Mouse (Mus musculus) CH12.LX (cell line): ENCODE measurements around the gene Sbno1. TPM values are rescaled to one million over a fixed set of nuclear protein-coding genes. Genes with fewer than 3 reads are reported as not detected.
"Not testable (repeated sequence)": the region's sequence is repeated elsewhere in the genome, so short reads cannot be mapped to it uniquely, and the experiment has no call there.

ENCODE experiments used
- DNase-seq: peaks from one replicate; pipeline ENCODE4 v3.0.0-alpha.2; 2013; ENCODE audit errors: extremely low read depth
- H3K27ac ChIP-seq: 2 replicates; pipeline ENCODE4 v1.5.1; 2012; ENCODE audit warnings: low read depth, mild to moderate bottlenecking, control low read depth, moderate library complexity; ENCODE audit not compliant: insufficient read depth
- H3K27me3 ChIP-seq: replicated peaks from 2 replicates; pipeline ENCODE3; 2012; ENCODE audit warnings: inconsistent platforms
- H3K36me3 ChIP-seq, 2 experiments: replicated peaks in 1 of 2; 2 replicates each; pipeline versions ENCODE3 to v1.6.1; 2012; ENCODE audit warnings: inconsistent platforms in 1 of 2, low read length in 1 of 2, mild to moderate bottlenecking in 1 of 2, mixed read lengths in 1 of 2, moderate library complexity in 1 of 2; ENCODE audit not compliant: control insufficient read depth in 1 of 2, insufficient read depth in 1 of 2
- H3K4me1 ChIP-seq, 2 experiments: 2 replicates each; pipeline ENCODE4 v1.6.1; 2012; ENCODE audit warnings: inconsistent platforms in 1 of 2, moderate library complexity in 1 of 2; ENCODE audit not compliant: insufficient read depth in 2 of 2, control insufficient read depth in 1 of 2
- H3K4me2 ChIP-seq: 2 replicates; pipeline ENCODE4 v1.6.1; 2012; ENCODE audit warnings: low read depth, mild to moderate bottlenecking, control low read depth; ENCODE audit not compliant: poor library complexity, insufficient read depth, severe bottlenecking
- H3K4me3 ChIP-seq, 3 experiments: fragments of 150-350 bp in 1 of 3; sonication (generic) in 1 of 3; replicated peaks in 1 of 3; 2 replicates each; pipeline versions ENCODE3 to v1.5.1; 2011 to 2012; ENCODE audit warnings: low read depth in 2 of 3, low read length in 2 of 3, mild to moderate bottlenecking in 2 of 3, moderate library complexity in 2 of 3, control low read depth in 1 of 3, improper control_type of control experiment in 1 of 3, inconsistent platforms in 1 of 3, mixed read lengths in 1 of 3; ENCODE audit not compliant: poor library complexity in 1 of 3
- H3K79me2 ChIP-seq: replicated peaks from 2 replicates; pipeline ENCODE4 v1.6.1; 2012; ENCODE audit warnings: mild to moderate bottlenecking, moderate library complexity; ENCODE audit not compliant: control insufficient read depth, poor library complexity, insufficient read depth, severe bottlenecking; ENCODE audit errors: extremely low read depth
- H3K9ac ChIP-seq: 2 replicates; pipeline ENCODE4 v1.6.1; 2012; ENCODE audit warnings: low read depth, mild to moderate bottlenecking, control low read depth, moderate library complexity; ENCODE audit not compliant: insufficient read depth
- H3K9me3 ChIP-seq: replicated peaks from 2 replicates; pipeline ENCODE3; 2012; ENCODE audit warnings: low read length, inconsistent platforms, mixed read lengths
- CHD1 ChIP-seq: IDR thresholded peaks from 2 replicates; pipeline ENCODE4 v1.6.1; 2012; ENCODE audit warnings: low read depth, low read length, improper control_type of control experiment, inconsistent platforms
- CHD2 ChIP-seq: IDR thresholded peaks from 2 replicates; pipeline ENCODE4 v1.6.1; 2011; ENCODE audit warnings: low read length, improper control_type of control experiment
- HCFC1 ChIP-seq: IDR thresholded peaks from 2 replicates; pipeline ENCODE4 v1.6.1; 2012; ENCODE audit warnings: low read depth, mild to moderate bottlenecking, inconsistent platforms, low read length, improper control_type of control experiment
- IRF4 ChIP-seq: IDR thresholded peaks from 2 replicates; pipeline ENCODE4 v1.6.1; 2014; ENCODE audit warnings: low read depth, mild to moderate bottlenecking, inconsistent platforms, low read length, improper control_type of control experiment
- JUND ChIP-seq: conservative IDR thresholded peaks from 2 replicates; pipeline ENCODE4 v1.6.1; 2011; ENCODE audit warnings: low read depth, low read length, improper control_type of control experiment
- MAFK ChIP-seq: IDR thresholded peaks from 2 replicates; pipeline ENCODE4 v1.6.1; 2011; ENCODE audit warnings: low read length, improper control_type of control experiment; ENCODE audit not compliant: insufficient replicate concordance
- MAZ ChIP-seq: IDR thresholded peaks from 2 replicates; pipeline ENCODE4 v1.6.1; 2012; ENCODE audit warnings: low read depth, mild to moderate bottlenecking, inconsistent platforms, low read length, improper control_type of control experiment, moderate library complexity
- NRF1 ChIP-seq: IDR thresholded peaks from 2 replicates; pipeline ENCODE4 v1.6.1; 2014; ENCODE audit warnings: low read depth, mild to moderate bottlenecking, inconsistent platforms, low read length, improper control_type of control experiment, moderate library complexity
- SMC3 ChIP-seq: IDR thresholded peaks from 2 replicates; pipeline ENCODE4 v1.6.1; 2011; ENCODE audit warnings: low read depth, low read length, improper control_type of control experiment
- TBP ChIP-seq: conservative IDR thresholded peaks from 2 replicates; pipeline ENCODE4 v1.6.1; 2011; ENCODE audit warnings: low read depth, low read length, improper control_type of control experiment
- TCF12 ChIP-seq: IDR thresholded peaks from 2 replicates; pipeline ENCODE4 v1.6.1; 2014; ENCODE audit warnings: low read depth, mild to moderate bottlenecking, inconsistent platforms, low read length, improper control_type of control experiment
- UBTF ChIP-seq: IDR thresholded peaks from 2 replicates; pipeline ENCODE4 v1.6.1; 2012; ENCODE audit warnings: low read depth, mild to moderate bottlenecking, inconsistent platforms, low read length, improper control_type of control experiment, moderate library complexity
- ZKSCAN1 ChIP-seq: IDR thresholded peaks from 2 replicates; pipeline ENCODE4 v1.6.1; 2012; ENCODE audit warnings: low read depth, inconsistent platforms, low read length, improper control_type of control experiment, borderline replicate concordance
- dilution Hi-C: fragments of 300-500 bp; cut with MboI; formaldehyde crosslinking; loops from 2 replicates; pipeline ENCODE4 v1.14.3; 2020; ENCODE audit warnings: low sequenced_read_pairs; ENCODE audit not compliant: extremely low pct_unique_long_range_greater_than_20kb, extremely low pct_ligation_motif_present
- in situ Hi-C: fragments of 300-500 bp; cut with MboI; formaldehyde crosslinking; loops from 3 replicates; pipeline ENCODE4 v1.14.3; 2019; ENCODE audit warnings: low sequenced_read_pairs, low pct_ligation_motif_present, low pct_unique_long_range_greater_than_20kb, mixed read lengths
- polyA plus RNA-seq: library from polyadenylated mRNA; unstranded; fragments of >175 nt; gene quantifications from 2 replicates; pipeline ENCODE4 v1.2.1, GENCODE M21; 2012; ENCODE audit warnings: low read depth; ENCODE audit not compliant: insufficient read length
- total RNA-seq, 2 experiments: library from RNA; depleted of rRNA; stranded (reverse); fragments of 300-350 nt in 1 of 2; fragments of >200 nt in 1 of 2; gene quantifications; 2 replicates each; pipeline ENCODE4 v1.2.3; 2012 to 2014

The Sbno1 gene
- total and polyA plus RNA-seq, 3 experiments: 35.0 to 48.5 (median 38.3) TPM

DNA sequence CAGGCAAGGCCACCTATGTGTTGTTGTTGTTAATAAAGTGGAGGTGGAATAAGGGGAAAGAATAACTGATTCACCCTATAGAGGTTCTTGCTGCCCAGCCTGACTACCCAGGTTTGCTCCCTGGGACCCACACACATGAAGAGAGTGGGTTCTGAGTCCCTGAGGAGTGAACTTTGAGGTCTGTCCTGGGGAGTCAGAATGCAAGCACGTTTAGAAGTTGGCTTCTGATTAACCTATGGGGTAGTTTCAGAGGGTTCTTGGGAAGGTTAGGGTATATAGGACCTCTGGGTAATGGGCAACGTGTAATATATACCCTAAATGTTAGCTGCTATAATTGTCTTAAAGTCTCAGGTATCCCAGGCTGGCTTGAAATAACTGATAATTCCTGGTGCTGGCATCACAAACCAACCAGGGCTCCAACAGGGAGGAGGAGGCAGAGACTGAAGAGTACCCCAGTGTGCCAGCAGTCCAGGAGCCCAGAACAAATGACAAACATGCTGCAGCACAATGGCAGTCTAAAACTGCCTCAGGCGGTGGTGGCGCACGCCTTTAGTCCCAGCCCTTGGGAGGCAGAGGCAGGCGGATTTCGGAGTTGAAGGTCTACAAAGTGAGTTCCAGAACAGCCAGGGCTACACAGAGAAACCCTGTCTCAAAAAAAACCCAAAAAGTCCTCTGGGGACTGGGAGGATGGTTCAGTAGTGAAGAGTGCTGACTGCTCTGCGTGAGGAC is 36.7 kb upstream of the Sbno1 start (continued):
- TF ChIP-seq UBTF (no peak), IRF4 (no peak)

DNA sequence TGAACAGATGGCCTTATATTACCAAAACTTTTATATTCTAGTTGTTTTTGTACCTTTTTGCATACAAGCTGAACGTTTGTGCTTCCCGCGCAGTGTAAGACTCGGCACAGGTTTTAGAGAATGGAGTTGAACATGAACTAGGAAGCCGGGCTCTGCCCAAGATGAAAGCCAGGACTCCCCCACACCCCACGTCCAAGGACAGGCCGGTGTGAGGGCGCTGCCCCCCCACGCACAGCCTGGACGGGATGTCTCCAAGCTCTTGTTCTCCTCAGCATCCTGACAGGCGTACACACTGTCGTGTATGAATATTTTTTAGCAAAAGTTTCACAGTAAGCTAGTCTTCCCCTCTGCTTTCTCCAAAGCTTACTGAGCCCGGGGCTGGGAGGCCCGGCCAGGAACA is 35.1 kb upstream of the Sbno1 start:
- H3K4me3 ChIP-seq, H3K9me3 ChIP-seq, H3K79me2 ChIP-seq, DNase-seq, H3K27ac ChIP-seq, dilution Hi-C loops, H3K4me2 ChIP-seq, H3K27me3 ChIP-seq, H3K9ac ChIP-seq, in situ Hi-C loops: not testable (repeated sequence)
- H3K36me3 ChIP-seq: peaks cover 86 to 89% of the 10 kb centered on the region in 2 experiments
- H3K4me1 ChIP-seq: peaks cover 3 to 33% of the 10 kb centered on the region in 2 experiments

GRCm38 (mm10) chr5:124456762-124457161 is 31.0 kb upstream of the Sbno1 start:
- TF ChIP-seq MAZ (no peak), TCF12 (no peak), IRF4 (no peak), SMC3 (no peak), CHD1 (no peak), MAFK (no peak), ZKSCAN1 (no peak), CHD2 (no peak), TBP (no peak), HCFC1 (no peak), NRF1 (no peak), JUND (no peak)
- no peaks in the 10 kb centered on the region for H3K27me3 ChIP-seq
- in situ Hi-C loops (no loop called here), dilution Hi-C loops (no loop called here)
- no peak overlapping the region for H3K9ac ChIP-seq
- H3K36me3 ChIP-seq: peaks cover 85 to 89% of the 10 kb centered on the region in 2 experiments
- peaks cover 5 to 45% of the 10 kb centered on the region in 2 experiments for H3K4me1 ChIP-seq
- peaks cover 28% of the 10 kb centered on the region for H3K79me2 ChIP-seq
- H3K4me2 ChIP-seq: no peak overlapping the region
- DNase-seq: no peak
- H3K9me3 ChIP-seq: no peaks in the 10 kb centered on the region
- H3K4me3 ChIP-seq: no peak overlapping the region
- no peak overlapping the region for H3K27ac ChIP-seq
